Mouse (Mus musculus) bone marrow, adult 2 months (tissue): ENCODE results near the gene Ankra2.

Experiments
- CTCF ChIP-seq: fragments of 200-500 bp; IDR thresholded peaks from 2 replicates; pipeline ENCODE4 v1.5.1; 2011; ENCODE audit warnings: low read length, control low read depth; ENCODE audit not compliant: control insufficient read depth, insufficient read depth
- POLR2A ChIP-seq: fragments of 200-500 bp; IDR thresholded peaks from 2 replicates; pipeline ENCODE4 v1.6.1; 2011; ENCODE audit warnings: low read depth, mild to moderate bottlenecking, control low read depth, low read length, borderline replicate concordance; ENCODE audit not compliant: control insufficient read depth

DNA sequence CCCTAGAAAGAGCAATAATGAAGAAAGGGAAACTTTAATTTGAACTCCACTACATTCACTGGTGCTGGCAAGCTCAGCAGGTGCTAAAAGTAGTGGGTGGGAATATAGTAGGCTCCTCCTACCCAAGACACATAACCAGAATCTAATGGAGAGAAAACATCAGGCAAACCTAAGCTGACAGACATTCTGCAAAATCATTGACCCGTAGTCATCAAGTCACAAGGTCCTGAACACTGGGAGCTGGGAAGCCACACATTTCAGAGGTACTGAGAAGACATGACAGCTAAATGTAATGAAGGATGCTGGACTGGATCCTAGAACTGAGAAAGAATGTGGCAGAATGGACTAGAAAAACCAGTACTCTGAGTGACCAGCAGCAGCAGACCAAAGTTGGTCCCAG is 32.4 kb upstream of the Ankra2 start:
- TF ChIP-seq CTCF = no peak
- TF ChIP-seq POLR2A = no peak
